Mouse (Mus musculus) layer of hippocampus, adult 9-10 months (tissue): ENCODE results near the gene Sox5.
A peak's percentile ranks its signal among the peaks of the same experiment; 100 is the strongest.

Experiments
- DNase-seq: peaks from one replicate; pipeline ENCODE4 v3.0.0; 2022; ENCODE audit warnings: low spot score

Gene Sox5

DNA sequence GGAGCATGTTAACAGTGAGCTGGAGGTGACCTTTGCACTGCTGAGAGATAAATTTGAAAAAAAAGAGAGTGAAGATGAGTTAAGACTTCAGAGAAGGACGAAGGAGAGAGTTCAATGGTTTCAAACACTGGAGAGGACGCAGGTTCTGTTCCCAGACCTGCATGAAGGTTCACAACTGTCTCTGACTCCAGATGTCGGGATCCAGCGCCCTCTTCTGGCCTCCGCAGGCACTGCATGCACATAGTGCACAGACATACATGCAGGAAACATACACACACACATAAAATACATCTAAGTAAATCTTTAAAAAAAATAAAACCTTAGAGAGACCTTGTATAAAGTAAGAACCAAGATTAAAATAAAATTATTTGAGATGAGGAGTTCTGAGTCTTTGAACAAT, 352.5 kb downstream of the Sox5 start:
- DNase-seq, result no peak

DNA sequence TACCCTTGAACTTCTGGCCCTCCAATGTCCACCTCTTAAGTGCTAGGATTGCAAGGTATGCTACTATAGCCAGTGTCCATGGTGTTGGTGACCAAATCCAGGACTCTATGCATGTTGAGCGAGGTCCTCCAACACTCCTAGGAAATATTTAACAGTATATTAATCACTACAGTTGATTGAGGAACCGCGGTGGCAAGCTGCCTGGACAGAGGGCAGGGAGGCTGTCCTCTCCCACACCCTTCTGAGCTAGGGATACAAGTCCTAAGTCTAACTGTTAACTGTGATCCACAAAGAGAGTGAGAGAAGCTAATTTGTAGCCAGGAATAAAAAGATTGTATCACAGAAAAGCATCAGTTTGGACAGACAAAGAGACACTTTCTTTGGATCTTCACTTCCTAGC, 373.7 kb downstream of the Sox5 start:
- no peak for DNase-seq

DNA sequence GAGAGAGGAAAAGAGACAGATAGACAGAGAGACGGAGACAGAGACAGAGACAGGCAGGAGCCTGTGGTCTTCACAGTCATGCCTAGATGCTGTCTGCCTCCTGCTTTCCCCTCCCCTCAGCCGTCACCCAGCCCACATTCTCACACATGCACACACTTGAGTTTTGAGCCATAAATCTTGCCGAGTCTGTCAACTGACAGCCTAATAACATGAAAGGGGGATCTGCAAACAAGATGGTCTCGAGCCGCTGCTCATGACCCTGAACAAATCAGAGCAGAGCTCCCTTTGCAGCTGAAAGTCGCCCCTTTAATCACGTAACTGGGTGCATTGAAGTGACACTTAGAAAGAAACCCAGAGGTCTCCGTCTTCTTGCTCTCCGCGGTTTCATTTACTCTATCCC, 383.7 kb downstream of the Sox5 start:
- DNase-seq, result no peak

DNA sequence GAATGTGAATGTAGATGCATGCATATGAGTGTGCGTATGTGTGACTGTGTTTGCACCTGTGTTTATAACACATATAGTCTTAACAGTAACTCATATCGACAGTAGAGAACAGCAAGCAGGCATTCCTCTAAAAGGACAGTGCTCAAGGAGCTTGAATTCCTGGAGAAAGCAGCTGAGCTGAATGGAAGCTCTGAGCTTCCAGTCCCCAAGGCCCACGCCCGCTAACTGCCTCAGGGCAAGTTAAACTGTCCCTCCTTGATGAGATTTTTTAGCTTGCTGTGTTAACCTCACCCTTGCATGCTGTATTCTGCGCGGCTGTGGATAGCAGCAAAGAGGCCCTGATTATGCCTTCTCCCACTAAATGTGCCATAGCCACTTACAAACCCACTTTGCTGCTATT, 388.6 kb downstream of the Sox5 start:
- no peak for DNase-seq

DNA sequence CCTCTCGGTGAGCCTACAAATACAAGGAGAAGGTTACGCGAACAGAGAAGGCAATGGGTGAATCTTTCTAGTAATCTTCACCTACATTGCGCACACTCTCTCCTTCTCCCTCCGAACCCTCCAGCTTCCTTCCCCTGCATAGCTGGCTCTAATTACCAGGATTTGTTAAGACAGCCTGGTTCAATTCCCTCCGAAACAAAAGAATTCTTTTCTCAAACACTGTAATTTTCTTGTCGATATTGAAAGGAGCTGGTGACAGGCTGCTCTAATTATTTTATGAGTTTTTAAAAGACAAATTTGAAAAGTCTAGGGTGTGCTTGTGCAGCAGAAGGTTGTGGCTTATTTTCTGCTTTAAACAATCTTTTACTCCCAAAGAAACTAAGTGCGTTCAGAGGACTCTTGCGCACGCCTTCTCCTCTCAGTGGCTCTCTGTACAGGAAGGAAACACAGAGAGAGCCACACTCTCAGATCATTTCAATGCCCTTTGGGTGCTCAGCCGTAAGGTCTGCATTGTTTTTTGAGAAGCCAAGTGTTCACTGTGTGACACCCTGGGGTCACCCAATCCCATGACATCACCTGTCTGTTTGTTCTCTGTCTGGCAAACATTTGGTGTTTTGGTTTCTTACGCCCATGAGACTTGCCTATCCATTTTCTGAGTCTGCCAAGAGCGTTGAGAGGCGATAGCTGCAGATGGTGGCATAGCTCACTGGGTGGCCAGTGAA, 392.3 kb downstream of the Sox5 start:
- no peak for DNase-seq

DNA sequence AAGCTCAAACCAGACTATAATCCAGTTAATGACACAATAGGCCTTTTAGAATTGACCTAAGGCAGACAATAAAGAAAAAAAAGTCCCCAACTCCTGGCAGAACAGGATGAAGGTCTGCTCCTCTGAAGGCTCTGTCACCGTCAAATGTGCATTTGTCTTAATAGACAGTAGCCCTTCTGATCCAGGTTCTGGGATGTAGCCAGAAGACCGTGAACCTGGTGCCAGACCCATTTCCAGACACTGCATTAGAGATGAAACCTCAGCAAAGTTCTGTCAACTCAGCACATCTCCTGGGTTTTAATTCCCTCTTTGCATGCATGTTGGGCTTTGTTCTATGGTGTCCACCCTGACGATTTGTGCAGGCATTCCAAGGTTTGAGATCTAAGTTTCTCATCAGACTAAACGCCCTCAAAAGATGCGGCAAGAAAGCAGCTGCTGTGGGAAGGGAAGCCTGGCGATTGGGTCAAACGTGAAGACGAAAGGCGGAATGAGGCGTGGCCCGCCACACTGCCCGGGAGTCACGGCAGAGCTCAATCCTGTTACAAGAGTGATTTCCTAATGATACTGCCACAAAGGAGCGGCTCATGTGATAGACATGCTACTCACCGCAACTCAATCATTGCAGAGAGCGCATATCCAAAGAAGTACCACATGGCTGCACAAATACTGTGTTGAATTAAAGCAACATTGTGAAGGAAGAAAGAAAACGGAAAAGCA, 394.1 kb downstream of the Sox5 start:
- DNase-seq, result no peak

DNA sequence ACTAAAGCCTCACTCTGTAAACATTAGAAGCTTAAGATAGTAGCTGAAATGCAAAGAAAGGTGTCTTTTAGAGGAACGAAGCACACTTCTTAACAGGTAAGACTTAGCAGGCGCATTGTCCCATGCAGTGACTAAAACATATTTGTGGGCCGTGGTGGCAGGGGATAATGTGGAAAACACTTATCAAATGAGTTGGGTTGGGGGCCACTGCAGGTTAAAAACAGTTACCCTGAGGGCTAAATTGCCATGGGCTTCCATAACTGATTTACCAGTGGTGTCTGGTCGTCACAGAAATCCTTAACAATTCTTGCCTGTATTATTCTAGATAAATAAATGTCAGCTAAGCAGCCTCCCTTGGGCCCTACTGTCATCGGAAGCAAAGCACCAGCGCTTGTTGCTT, 401.1 kb downstream of the Sox5 start:
- no peak for DNase-seq

DNA sequence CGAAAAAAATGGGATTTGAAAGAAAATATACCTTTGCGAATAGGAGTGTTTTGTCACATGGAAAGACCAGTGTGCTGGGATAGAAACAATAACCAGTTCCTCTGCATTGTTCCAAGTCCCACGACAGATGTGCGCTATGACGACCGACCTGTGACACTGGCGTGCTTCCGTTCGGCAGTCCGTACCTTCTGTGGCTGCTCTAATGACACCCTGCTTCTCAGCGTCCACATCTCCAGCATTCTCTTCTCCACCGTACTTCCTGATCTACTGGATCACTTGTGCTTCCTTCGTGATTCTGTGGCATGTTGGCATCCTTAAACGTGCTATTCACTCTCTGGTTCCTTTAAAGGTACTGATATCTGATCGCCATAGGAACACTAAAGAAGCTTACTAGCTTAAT, 401.6 kb downstream of the Sox5 start:
- no peak for DNase-seq

DNA sequence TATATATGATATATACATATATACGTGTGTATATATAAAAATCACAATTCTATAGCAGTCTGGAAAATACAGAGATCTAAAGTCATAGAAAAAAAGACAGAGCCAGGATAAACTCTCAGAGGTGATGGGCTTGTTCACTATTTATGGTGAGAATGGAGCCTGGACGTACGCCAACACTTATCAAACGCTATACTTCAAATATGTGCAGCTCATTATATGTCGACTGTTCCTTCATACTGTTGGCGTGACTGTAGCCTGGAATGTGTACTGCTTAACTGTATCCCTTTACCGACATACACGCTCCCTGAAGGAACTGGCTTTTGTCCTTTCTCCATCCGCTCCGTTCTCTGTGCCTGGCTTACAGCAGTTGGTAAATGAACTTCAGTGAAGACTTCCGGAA, 407.0 kb downstream of the Sox5 start:
- no peak for DNase-seq

DNA sequence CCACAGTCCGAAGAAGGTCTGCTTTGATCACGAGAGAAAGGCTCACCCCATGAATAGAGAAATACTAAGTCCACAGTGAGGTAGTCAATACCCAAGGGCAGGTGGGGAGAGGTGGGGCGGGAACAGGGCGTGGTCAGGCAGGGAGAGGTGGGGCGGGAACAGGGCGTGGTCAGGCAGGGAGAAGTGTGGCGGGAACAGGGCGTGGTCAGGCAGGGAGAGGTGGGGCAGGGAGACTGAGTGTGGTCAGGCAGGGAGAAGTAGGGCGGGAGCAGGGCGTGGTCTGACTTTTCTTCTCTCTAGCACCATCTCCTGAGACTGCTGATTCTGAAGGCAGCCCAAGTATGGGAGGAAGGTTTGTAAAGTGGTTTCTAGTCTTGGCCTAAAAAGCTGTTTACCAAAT, 411.1 kb downstream of the Sox5 start:
- DNase-seq, result no peak

DNA sequence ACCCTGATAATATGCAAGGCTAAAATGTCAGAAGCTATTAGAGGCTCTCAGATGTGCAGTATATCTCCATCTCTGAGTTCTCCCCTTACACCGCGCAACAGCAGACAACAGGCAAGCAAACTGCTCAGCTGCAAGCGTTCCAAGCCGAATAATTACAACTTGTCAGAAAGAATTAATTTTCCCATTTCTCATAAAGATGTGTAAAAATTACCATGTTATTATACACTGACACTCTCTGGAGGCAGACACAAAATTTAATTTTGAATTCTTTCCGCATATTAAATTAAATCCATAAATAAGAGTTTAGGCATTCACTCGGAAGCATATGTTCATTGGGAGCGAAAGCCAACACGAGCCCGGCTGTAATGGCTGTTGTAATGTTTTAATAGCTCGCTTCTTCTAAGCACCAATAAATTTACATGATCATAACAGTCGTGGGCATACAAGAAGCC, 414.1 kb downstream of the Sox5 start:
- DNase-seq, result peak; percentile 11

DNA sequence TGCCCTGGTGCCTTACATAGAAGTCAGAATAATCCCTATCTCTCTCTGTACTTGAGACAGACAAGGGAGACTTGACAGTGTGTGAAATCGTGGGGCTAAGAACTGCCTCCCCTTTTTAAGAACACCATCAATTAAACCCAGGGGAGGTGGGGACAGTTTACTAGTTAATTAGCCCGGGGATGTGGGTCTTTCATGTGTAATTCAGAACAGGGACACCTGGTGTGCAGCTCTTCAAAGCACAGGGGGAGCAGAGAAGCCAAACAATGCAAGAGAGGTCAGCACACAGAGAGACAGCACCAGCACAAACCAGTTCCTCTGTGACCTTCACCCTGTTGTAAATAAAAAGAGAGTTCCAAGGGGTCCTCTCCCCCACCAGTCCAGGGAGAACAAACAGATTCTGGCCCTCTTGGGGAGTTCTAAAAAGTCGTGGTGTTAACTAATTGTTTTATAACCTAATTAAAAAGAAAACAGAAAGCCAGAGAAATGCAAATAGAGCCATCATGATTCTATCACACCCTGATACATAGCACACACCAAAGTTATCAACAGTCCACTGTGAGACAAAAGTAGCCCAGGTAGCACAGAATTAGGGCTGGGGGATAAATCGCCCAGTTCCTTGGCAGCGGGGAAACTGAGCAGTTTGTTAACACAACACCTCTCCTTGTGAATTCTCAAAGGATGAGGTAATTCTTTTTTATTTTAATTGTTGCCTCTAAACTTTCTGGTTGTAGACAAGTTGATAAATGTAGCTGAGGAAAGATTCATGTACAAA, 420.3 kb downstream of the Sox5 start:
- no peak for DNase-seq

DNA sequence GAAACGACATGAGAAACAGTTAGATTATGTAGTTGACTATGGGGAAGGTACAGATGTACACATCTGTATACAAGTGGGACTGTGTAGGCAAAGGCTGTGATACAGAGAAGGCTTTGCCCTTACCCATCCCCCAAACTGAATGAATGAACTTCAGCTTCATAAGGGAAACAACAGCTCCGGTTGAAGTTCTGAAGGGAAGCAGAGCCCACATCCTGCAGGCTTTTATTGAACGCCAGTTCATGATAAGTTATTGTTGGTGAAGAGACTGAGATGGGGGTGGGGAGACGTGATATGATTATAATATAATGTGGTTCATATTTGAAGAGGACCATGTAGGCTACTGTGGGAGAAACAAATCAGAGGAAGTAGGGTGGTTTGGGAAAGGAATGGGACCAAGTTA, 424.7 kb downstream of the Sox5 start:
- no peak for DNase-seq

DNA sequence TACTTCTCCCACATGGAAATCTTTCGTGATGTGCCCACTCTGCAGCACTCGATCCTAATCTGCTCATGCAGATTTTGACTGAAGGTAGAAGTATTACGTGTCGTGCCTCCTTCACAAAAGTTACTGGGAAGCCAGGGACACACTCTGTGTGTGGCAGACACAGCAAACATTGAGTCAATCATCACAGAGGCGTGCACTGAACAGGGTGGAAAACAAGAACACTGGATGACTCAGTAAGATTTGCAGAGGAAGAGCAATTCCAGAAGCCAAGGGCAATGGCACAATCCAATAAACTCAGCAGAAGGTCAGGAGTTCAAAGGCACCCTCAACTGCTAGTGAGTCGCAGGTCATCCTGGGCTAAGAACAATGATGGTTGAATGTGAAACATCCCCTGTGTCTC, 430.7 kb downstream of the Sox5 start:
- no peak for DNase-seq

DNA sequence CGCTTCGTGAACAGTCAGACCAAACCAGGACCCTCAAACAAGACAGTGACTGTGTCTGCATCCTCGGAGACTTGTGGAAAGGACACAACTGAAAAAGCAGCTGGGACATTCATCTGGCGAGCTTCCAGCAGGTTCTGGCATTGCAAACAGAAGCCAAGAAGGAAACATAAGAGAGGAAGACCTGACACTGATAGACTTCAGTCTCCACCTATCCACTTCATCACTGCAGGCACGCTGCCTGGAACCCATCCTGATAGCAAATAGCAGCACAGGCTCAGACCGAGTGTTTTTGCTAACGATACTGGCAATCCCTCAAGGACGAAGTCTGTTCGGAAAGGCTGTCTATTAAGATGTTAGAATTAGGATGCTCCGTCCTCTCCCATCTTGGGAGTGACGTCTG, 438.4 kb downstream of the Sox5 start:
- no peak for DNase-seq

DNA sequence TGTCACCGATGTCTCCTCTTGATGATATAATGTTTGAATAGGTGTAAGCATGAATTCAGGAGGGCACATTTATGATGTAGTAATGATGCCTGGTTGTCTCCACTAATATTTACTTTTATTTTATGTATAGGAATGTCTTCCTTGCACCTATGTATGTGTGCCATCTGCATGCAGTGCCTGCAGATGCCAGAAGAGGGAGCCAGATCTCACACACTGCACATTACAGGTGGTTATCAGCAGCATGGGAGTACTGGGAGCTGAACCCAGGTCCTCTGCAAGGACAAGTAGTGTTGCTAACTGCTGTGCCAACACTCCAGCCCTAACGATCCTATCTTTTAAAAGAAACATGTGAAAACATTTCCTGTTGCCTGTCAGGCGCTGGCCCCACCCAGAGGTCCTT, 442.2 kb downstream of the Sox5 start:
- DNase-seq, result no peak

DNA sequence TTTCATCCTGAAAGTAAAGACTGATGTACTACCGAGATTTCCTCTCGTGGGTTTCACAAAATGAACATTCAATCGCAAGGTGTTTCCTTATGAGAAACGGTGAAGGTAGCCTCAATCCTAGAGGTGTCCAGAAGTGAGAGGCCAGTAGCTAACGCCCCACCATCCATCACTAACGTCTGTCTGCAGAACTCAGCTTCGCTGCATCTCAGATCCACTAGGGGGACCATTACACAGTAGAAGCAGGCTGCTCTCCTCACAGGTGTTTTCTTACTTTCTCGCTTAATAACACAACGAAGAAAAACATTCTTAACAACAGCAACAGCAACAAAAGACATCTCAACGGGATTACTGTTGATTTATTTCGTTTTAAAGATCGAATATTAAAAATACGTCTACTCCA, 442.8 kb downstream of the Sox5 start:
- no peak for DNase-seq

DNA sequence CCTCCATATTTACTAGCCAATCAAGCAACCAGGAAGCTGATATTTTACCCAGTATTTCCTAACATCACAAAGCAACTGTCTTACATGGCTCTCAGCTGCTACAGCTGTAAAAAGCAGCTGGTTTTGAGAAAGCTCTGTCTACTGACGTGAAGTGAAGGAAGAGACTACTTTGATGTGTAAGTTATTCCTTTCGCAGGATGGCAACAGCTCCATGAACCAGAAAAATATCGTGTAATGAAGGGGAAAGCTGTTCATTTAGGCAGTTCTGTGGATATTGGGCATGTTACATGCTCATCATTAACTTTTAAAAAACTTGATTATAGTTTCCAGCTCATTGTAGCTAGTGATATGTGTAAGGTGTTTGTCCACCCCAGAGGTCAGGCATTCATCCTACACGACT, 443.6 kb downstream of the Sox5 start:
- no peak for DNase-seq

DNA sequence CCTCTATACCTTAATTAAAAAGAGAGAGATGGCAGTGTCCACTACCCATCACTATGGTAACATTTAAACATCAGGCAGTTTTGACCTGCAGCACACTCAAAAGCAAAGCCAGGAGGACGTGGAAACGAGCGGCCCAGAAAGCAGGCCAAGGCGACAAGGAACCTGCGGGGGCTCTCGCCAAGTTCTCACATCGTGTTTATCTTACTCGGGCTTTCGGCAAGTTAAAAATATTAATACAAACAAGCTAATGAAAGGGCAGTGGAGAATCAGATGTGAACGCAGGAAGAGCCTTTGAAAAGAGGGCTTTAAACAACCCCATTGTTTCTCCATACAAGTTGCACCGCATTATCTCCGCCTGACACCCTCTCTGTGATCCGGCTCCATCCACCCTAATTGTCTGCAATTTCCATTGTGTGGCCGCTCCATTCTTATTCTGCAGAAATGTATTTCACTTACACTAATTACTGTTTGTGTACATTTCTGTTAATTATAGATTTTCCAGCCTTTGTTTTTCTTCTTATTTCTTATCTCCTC, 444.3 kb downstream of the Sox5 start:
- no peak for DNase-seq

DNA sequence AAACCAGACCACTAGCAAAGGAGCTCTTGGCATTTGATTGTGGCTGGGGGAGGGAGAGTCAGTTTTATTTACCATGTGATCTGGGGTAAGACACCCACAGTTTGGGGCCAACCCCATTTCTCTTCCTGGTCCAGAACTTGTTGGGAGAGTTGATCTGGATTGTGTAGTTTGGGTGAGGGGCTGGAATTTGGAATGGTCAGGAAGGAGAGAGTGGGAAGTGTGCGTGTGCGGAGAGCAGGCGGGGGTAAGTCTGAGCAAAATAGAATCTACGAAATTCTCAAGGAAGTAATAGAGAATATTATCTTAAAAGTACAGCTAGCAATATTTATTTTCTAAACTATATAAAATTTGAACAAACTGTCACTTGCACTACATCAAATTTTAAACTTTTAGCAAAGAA, 445.0 kb downstream of the Sox5 start:
- DNase-seq, result no peak

DNA sequence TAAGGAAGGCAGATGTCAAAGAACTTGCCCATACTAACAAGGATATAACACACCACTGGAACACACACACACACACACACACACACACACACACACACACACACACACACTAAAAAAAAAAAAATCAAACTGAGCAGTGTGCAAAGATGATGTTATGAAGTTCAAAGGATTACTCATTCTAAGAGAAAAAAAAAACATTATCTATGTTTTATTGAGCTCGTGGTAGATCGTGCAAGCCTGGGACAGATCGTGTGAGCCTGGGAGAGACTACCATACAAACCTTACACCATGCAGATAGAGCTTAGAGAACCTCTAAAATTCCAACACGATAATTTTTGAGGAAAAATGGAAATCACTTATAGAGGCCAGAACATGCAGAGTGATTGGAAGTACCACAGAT, 448.6 kb downstream of the Sox5 start:
- no peak for DNase-seq

DNA sequence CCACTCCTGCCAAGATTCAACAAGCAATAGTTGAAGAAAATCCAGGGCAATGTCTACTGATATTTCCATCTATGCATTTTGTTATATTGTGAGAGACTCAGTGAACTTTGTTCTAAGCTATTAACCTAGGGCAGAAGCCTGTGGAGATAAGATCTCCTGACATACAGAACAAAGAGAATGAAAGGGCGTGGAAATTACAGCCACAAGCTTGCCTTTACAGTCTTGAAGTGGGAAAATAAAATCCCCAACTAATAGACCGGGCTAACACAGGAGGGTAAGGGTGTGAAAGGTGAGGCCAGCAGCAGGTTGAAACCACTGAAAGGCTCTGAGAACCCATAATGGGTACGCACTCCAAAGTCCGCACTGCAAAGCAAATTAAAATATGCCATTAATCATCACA, 449.8 kb downstream of the Sox5 start:
- DNase-seq, result no peak
